Comparison of ENCODE assay signal across 7 mouse cellular contexts in genomic region chr1:156673476-156674194, GRCm38 (mm10). TPM values are rescaled to one million over a fixed set of nuclear protein-coding genes. Genes with fewer than 3 reads are reported as not detected.
DNase-seq lines count a peak whose midpoint lies in the region; ATAC-seq and TF ChIP-seq lines count a peak whose summit lies in the region.

No protein-coding gene starts in this region.

- TF ChIP-seq CTCF in ES-Bruce4 (IDR thresholded peaks at IDR 0.05; ENCODE audit: low read depth, low read length) = no peak
- no peak for TF ChIP-seq CTCF in kidney, adult 2 months (conservative IDR thresholded peaks at IDR 0.05; ENCODE audit: insufficient read depth, insufficient read length, low read depth, low read length)

- no peak for TF ChIP-seq POLR2A in ES-Bruce4 (IDR thresholded peaks at IDR 0.05; ENCODE audit: insufficient read depth, low read length)
- no peak for TF ChIP-seq POLR2A in kidney, adult 2 months (IDR thresholded peaks at IDR 0.05; ENCODE audit: low read depth, low read length)

- no peaks in the 10 kb centered on the region for H3K27me3 ChIP-seq in ES-Bruce4 (ENCODE audit: control insufficient read depth, insufficient read depth, low read length, poor library complexity, severe bottlenecking)
- H3K27me3 ChIP-seq in kidney, adult 2 months (replicated peaks; ENCODE audit: control insufficient read depth, insufficient read depth, low read length) = no peaks in the 10 kb centered on the region

- under 1% methylated on average over 29 of the region's 29 CpGs for WGBS in kidney, adult 2 months

- H3K36me3 ChIP-seq in ES-Bruce4 (ENCODE audit: control insufficient read depth, insufficient read depth, low read length, poor library complexity, severe bottlenecking) = no peaks in the 10 kb centered on the region
- H3K36me3 ChIP-seq in kidney, adult 2 months (ENCODE audit: control insufficient read depth, insufficient read depth, low read length) = no peaks in the 10 kb centered on the region

- H3K4me3 ChIP-seq in ES-Bruce4 (ENCODE audit: low read depth, low read length) = peak overlapping the region; percentile 77
- peak overlapping the region; percentile 73 for H3K4me3 ChIP-seq in kidney, adult 2 months (ENCODE audit: insufficient read depth, low read depth, low read length)

- 0 out of 2 replicates have a peak overlapping the region, but pooled peaks have one; percentile 13 for H3K27ac ChIP-seq in ES-Bruce4 (ENCODE audit: insufficient read depth, low read length)
- peak overlapping the region; percentile 32 for H3K27ac ChIP-seq in kidney, adult 2 months (ENCODE audit: insufficient read depth, low read depth, low read length)

- H3K9ac ChIP-seq in ES-Bruce4 (ENCODE audit: low read depth, poor library complexity, severe bottlenecking) = peak overlapping the region; percentile 73

- peaks cover 2% of the 10 kb centered on the region for H3K4me1 ChIP-seq in ES-Bruce4 (ENCODE audit: control insufficient read depth, insufficient read depth, low read length)
- H3K4me1 ChIP-seq in kidney, adult 2 months (ENCODE audit: control insufficient read depth, insufficient read depth, low read length) = no peaks in the 10 kb centered on the region; the same call in 1 of the 2 replicates

- peak; percentile 23 for ATAC-seq in granulocyte monocyte progenitor cell, adult 5-6 weeks (replicated peaks; ENCODE audit: poor library complexity, severe bottlenecking)

- H3K9me3 ChIP-seq in ES-Bruce4 (replicated peaks; ENCODE audit: control insufficient read depth, insufficient read depth, low read length, poor library complexity, severe bottlenecking) = no peaks in the 10 kb centered on the region

- TF ChIP-seq EP300 in ES-Bruce4 (IDR thresholded peaks at IDR 0.05; ENCODE audit: insufficient read depth, low read depth, low read length) = no peak

- DNase-seq in adrenal gland, postnatal 14 days = peak; percentile 64
- DNase-seq in kidney, adult 2 months = peak; percentile 48
- peak; percentile 53 for DNase-seq in lung, postnatal 10 days
- DNase-seq in retina, postnatal 1 day = peak; percentile 48
- no peak for DNase-seq in right cerebral cortex, postnatal 4 days

RNA-seq across cellular contexts. Expression of gene Tor3a, which starts 0.5 kb away (rescaled TPM):
- 26.9 and 27.9 TPM in 2 replicates for polyA plus RNA-seq in ES-Bruce4 (2011; ENCODE audit: insufficient read depth, insufficient read length, low read depth, missing spikeins)
- 10.6 and 13.8 TPM in 2 replicates for total RNA-seq in adrenal gland, postnatal 14 days (2021)
- 35.6 and 40.0 TPM in 2 replicates for total RNA-seq in granulocyte monocyte progenitor cell, adult 5-6 weeks (2014; fragmentation: Nextera tagmentation)
- total RNA-seq in granulocyte monocyte progenitor cell, adult 5-6 weeks (2017) = 33.5 and 33.6 TPM in 2 replicates
- polyA plus RNA-seq in kidney, adult 2 months (2012; rRNA removed) = 12.7 and 19.1 TPM in 2 replicates

RNA-seq across cellular contexts. Expression of gene Fam20b, which starts 45.3 kb away (rescaled TPM):
- polyA plus RNA-seq in ES-Bruce4 (2011; ENCODE audit: insufficient read depth, insufficient read length, low read depth, missing spikeins) = 22.1 and 23.5 TPM in 2 replicates
- total RNA-seq in adrenal gland, postnatal 14 days (2021) = 40.7 and 42.9 TPM in 2 replicates
- total RNA-seq in granulocyte monocyte progenitor cell, adult 5-6 weeks (2014; fragmentation: Nextera tagmentation) = 18.6 and 30.9 TPM in 2 replicates
- 44.5 and 47.2 TPM in 2 replicates for total RNA-seq in granulocyte monocyte progenitor cell, adult 5-6 weeks (2017)
- 42.2 and 43.6 TPM in 2 replicates for polyA plus RNA-seq in kidney, adult 2 months (2012; rRNA removed)
